Mouse (Mus musculus) liver, adult 2 months (tissue): Measurements from ENCODE around the gene Hmgb3. TPM values are rescaled to one million over a fixed set of nuclear protein-coding genes. Genes with fewer than 3 reads are reported as not detected.

Source experiments
- DNase-seq: peaks from one replicate; pipeline ENCODE4 v3.0.0-alpha.2; 2011; ENCODE audit warnings: low read depth, low spot score; ENCODE audit errors: extremely low read depth
- H3K27ac ChIP-seq: fragments of 200-500 bp; replicated peaks from 2 replicates; pipeline ENCODE4 v1.5.1; 2012; ENCODE audit warnings: low read depth, mild to moderate bottlenecking, control low read depth, inconsistent platforms, low read length; ENCODE audit not compliant: insufficient read depth
- H3K27me3 ChIP-seq: fragments of 200-500 bp; 2 replicates; pipeline ENCODE4 v1.6.1; 2012; ENCODE audit warnings: mild to moderate bottlenecking, moderate library complexity, low read length, inconsistent platforms; ENCODE audit not compliant: control insufficient read depth, insufficient read depth
- H3K36me3 ChIP-seq: fragments of 200-500 bp; 2 replicates; pipeline ENCODE4 v1.6.1; 2012; ENCODE audit warnings: low read length, inconsistent platforms; ENCODE audit not compliant: control insufficient read depth, insufficient read depth
- H3K4me1 ChIP-seq: fragments of 200-500 bp; 2 replicates; pipeline ENCODE4 v1.6.1; 2011; ENCODE audit warnings: low read length; ENCODE audit not compliant: control insufficient read depth, insufficient read depth
- H3K4me3 ChIP-seq: fragments of 200-500 bp; 2 replicates; pipeline ENCODE4 v1.5.1; 2011; ENCODE audit warnings: low read depth, mild to moderate bottlenecking, control low read depth, low read length, moderate library complexity; ENCODE audit not compliant: insufficient read depth
- H3K79me2 ChIP-seq: fragments of 200-500 bp; 2 replicates; pipeline ENCODE4 v1.6.1; 2012; ENCODE audit warnings: inconsistent platforms, mild to moderate bottlenecking, low read length, moderate library complexity; ENCODE audit not compliant: control insufficient read depth, insufficient read depth
- H3K9ac ChIP-seq: fragments of 200-500 bp; 2 replicates; pipeline ENCODE4 v1.6.1; 2012; ENCODE audit warnings: low read depth, mild to moderate bottlenecking, control low read depth, inconsistent platforms, low read length
- CTCF ChIP-seq: fragments of 200-500 bp; IDR thresholded peaks from 2 replicates; pipeline ENCODE4 v1.5.1; 2011; ENCODE audit warnings: low read depth, low read length, control low read depth
- POLR2A ChIP-seq: fragments of 200-500 bp; IDR thresholded peaks from 2 replicates; pipeline ENCODE4 v1.6.1; 2011; ENCODE audit warnings: low read length, control low read depth; ENCODE audit not compliant: insufficient read depth; ENCODE audit errors: extremely low read depth
- WGBS: fragments of 180-500 bp; shearing (Covaris S2); methylation state at CpG from one replicate; pipeline ENCODE4 v1.1.7; 2018; 5-methylcytosine and 5-hydroxymethylcytosine counted together
- polyA plus RNA-seq: library from polyadenylated mRNA; depleted of rRNA; stranded (reverse); fragments of >200 nt; gene quantifications from 2 replicates; pipeline ENCODE4 v1.2.3, GENCODE M21; 2012; rRNA removed
- total RNA-seq: library from RNA; depleted of rRNA; stranded (reverse); fragments of >200 nt; gene quantifications from 2 replicates; pipeline ENCODE4 v1.2.3, GENCODE M21; 2014; rRNA removed

Hmgb3 gene
- total and polyA plus RNA-seq, 2 experiments = 2.4 to 9.4 TPM

GRCm38 (mm10) chrX:71560796-71561195 is 5.1 kb downstream of the Hmgb3 start:
- no peak for DNase-seq
- Histone ChIP-seq H3K4me3 (no peak overlapping the region), H3K27ac (no peak overlapping the region), H3K4me1 (no peaks in the 10 kb centered on the region), H3K79me2 (no peaks in the 10 kb centered on the region), H3K9ac (no peak overlapping the region), H3K27me3 (no peaks in the 10 kb centered on the region), H3K36me3 (no peaks in the 10 kb centered on the region; the same call in 1 of the 2 replicates)
- WGBS = 91% methylated on average over 1 of the region's 1 CpGs
- no peak for TF ChIP-seq CTCF
- no peak for TF ChIP-seq POLR2A

GRCm38 (mm10) chrX:71573132-71573900 is 17.6 kb downstream of the Hmgb3 start:
- no peaks in the 10 kb centered on the region for H3K79me2 ChIP-seq
- DNase-seq = no peak
- no peaks in the 10 kb centered on the region for H3K36me3 ChIP-seq
- no peak overlapping the region for H3K9ac ChIP-seq
- TF ChIP-seq POLR2A (no peak), CTCF (no peak)
- no peaks in the 10 kb centered on the region for H3K4me1 ChIP-seq
- H3K27me3 ChIP-seq = no peaks in the 10 kb centered on the region
- H3K4me3 ChIP-seq = no peak overlapping the region
- no peak overlapping the region for H3K27ac ChIP-seq
- 69% methylated on average over 3 of the region's 3 CpGs for WGBS

GRCm38 (mm10) chrX:71575550-71575949 is 19.8 kb downstream of the Hmgb3 start:
- no peaks in the 10 kb centered on the region for H3K27me3 ChIP-seq
- no peaks in the 10 kb centered on the region for H3K4me1 ChIP-seq
- no peaks in the 10 kb centered on the region for H3K36me3 ChIP-seq
- TF ChIP-seq POLR2A = no peak
- no peak for TF ChIP-seq CTCF
- H3K9ac ChIP-seq = no peak overlapping the region
- no peak for DNase-seq
- H3K4me3 ChIP-seq = no peak overlapping the region
- no peak overlapping the region for H3K27ac ChIP-seq
- 53% methylated on average over 2 of the region's 2 CpGs for WGBS
- no peaks in the 10 kb centered on the region for H3K79me2 ChIP-seq

- no peak for DNase-seq
- TF ChIP-seq POLR2A (no peak), CTCF (no peak)
- H3K27ac ChIP-seq = no peak overlapping the region
- no peaks in the 10 kb centered on the region for H3K36me3 ChIP-seq
- H3K4me1 ChIP-seq = no peaks in the 10 kb centered on the region
- H3K27me3 ChIP-seq = no peaks in the 10 kb centered on the region
- H3K4me3 ChIP-seq = no peak overlapping the region
- H3K9ac ChIP-seq = no peak overlapping the region
- 82% methylated on average over 1 of the region's 1 CpGs for WGBS
- no peaks in the 10 kb centered on the region for H3K79me2 ChIP-seq
Observed at GRCm38 (mm10) chrX:71589181-71589580, 33.5 kb downstream of the Hmgb3 start.

- no peaks in the 10 kb centered on the region for H3K27me3 ChIP-seq
- TF ChIP-seq POLR2A = no peak
- peak; percentile 74 for TF ChIP-seq CTCF
- no peaks in the 10 kb centered on the region for H3K4me1 ChIP-seq
- peak; percentile 8 for DNase-seq
- H3K36me3 ChIP-seq = no peaks in the 10 kb centered on the region
- no peak overlapping the region for H3K27ac ChIP-seq
- H3K79me2 ChIP-seq = no peaks in the 10 kb centered on the region
- peak overlapping the region; percentile 45; the same call in 1 of the 2 replicates for H3K9ac ChIP-seq
- WGBS = 3% methylated on average over 25 of the region's 25 CpGs
- H3K4me3 ChIP-seq = peak overlapping the region; percentile 36
Observed at GRCm38 (mm10) chrX:71601052-71601611, 45.4 kb downstream of the Hmgb3 start.

Other genes starting within 250 kb of the Hmgb3 start
- 28.1 and 28.6 TPM in 2 replicates for gene Mtmr1, start 191.2 kb upstream of the Hmgb3 start, total RNA-seq
- gene Mtmr1, start 191.2 kb upstream of the Hmgb3 start, polyA plus RNA-seq = 5.8 and 6.4 TPM in 2 replicates
- gene Cd99l2, start 63.1 kb upstream of the Hmgb3 start, total RNA-seq = 18.2 and 20.4 TPM in 2 replicates
- 10.0 and 10.3 TPM in 2 replicates for gene Cd99l2, start 63.1 kb upstream of the Hmgb3 start, polyA plus RNA-seq
- gene Gpr50, start 107.7 kb downstream of the Hmgb3 start, total RNA-seq = not detected in 2 replicates
- not detected in 2 replicates for gene Gpr50, start 107.7 kb downstream of the Hmgb3 start, polyA plus RNA-seq